Mouse (Mus musculus): ENCODE results near the gene Chka. TPM values are rescaled to one million over a fixed set of nuclear protein-coding genes. Genes with fewer than 3 reads are reported as not detected.

Chka gene
- polyA plus RNA-seq, 1 experiment = 214 TPM

DNA sequence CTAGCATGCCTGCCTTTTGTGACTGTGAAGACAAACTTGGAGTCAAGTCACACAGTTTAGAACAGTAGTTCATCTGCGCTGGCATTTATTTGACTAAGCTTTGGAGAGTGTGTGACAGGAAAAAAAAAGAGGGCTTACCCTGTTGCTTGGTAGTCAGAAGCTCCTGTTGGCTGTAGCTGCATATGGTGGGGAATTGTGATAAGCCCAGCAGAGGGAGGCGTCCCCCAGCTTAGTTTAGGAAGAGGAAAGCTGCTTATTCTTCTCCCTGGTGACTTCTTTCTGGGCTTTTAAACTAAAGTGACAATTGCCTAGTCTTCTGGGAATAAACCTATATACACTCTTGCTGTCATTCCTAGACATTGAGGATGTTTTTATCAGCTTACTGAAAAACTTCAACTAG is 11.1 kb downstream of the Chka start:
- H3K36me3 ChIP-seq (ENCODE audit: control insufficient read depth, insufficient read depth, low read length) = peaks cover 20% of the 10 kb centered on the region
- no peak for TF ChIP-seq CTCF (IDR thresholded peaks at IDR 0.05; ENCODE audit: extremely low read depth, insufficient read length, insufficient replicate concordance, low read depth, low read length)
- TF ChIP-seq POLR2A (IDR thresholded peaks at IDR 0.05; ENCODE audit: low read depth, low read length) = no peak
- no peak overlapping the region for H3K27ac ChIP-seq (ENCODE audit: insufficient read depth, low read depth, low read length)
- H3K4me3 ChIP-seq (ENCODE audit: low read depth, low read length) = no peak overlapping the region
- 0 out of 2 replicates have a peak, but pooled peaks cover 3% of the 10 kb centered on the region for H3K4me1 ChIP-seq (ENCODE audit: control insufficient read depth, insufficient read depth, insufficient read length, low read length)
- H3K27me3 ChIP-seq (ENCODE audit: control insufficient read depth, insufficient read depth, low read length) = no peaks in the 10 kb centered on the region
- WGBS = 69% methylated on average over 2 of the region's 2 CpGs

DNA sequence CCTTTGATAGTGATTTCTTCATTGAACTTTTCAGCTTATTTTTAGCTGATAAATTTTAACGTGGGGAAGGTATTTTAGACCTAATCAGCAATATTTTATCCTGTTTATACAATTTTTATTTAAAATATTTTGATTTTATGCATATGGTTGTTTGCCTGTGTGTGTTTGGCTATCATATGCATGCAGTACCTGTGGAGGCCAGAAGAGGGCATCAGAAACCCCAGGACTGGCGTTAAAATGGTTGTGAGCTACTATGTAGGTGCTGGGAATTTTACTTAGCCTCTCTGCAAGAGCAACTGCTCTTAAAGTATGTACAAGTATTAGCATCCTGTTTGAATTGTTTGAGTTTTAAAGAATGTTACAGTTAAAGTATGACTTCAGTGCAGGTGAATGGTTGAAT is 13.4 kb downstream of the Chka start:
- no peak overlapping the region for H3K27ac ChIP-seq (ENCODE audit: insufficient read depth, low read depth, low read length)
- H3K27me3 ChIP-seq (ENCODE audit: control insufficient read depth, insufficient read depth, low read length) = no peaks in the 10 kb centered on the region
- no peak overlapping the region for H3K4me3 ChIP-seq (ENCODE audit: low read depth, low read length)
- H3K36me3 ChIP-seq (ENCODE audit: control insufficient read depth, insufficient read depth, low read length) = peaks cover 23% of the 10 kb centered on the region
- H3K4me1 ChIP-seq (ENCODE audit: control insufficient read depth, insufficient read depth, insufficient read length, low read length) = peaks cover 5% of the 10 kb centered on the region; the same call in 1 of the 2 replicates
- 74% methylated on average over 2 of the region's 2 CpGs for WGBS
- TF ChIP-seq CTCF (IDR thresholded peaks at IDR 0.05; ENCODE audit: extremely low read depth, insufficient read length, insufficient replicate concordance, low read depth, low read length) = no peak
- TF ChIP-seq POLR2A (IDR thresholded peaks at IDR 0.05; ENCODE audit: low read depth, low read length) = no peak

DNA sequence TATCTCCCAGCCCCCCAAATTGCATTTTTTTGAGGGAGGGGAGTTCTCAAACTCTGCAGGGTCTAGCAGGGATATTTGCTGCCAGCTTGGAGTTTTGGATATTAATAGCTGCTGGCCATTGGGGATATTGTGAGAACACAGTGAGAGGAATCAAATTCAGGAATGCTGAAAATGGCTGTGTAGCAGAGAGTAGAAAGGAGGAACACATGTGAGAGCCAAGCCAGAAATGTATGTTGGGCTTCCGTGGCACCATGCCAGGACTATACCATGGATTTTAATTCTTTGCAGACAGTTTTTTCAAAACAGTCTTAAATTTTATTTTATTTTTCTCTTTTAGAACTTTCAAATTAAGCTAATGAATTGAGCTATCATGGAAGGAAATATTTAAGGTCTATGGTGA is 16.7 kb downstream of the Chka start:
- Histone ChIP-seq H3K36me3 (ENCODE audit: control insufficient read depth, insufficient read depth, low read length) (peaks cover 17% of the 10 kb centered on the region), H3K4me3 (ENCODE audit: low read depth, low read length) (no peak overlapping the region), H3K27me3 (ENCODE audit: control insufficient read depth, insufficient read depth, low read length) (no peaks in the 10 kb centered on the region), H3K27ac (ENCODE audit: insufficient read depth, low read depth, low read length) (no peak overlapping the region), H3K4me1 (ENCODE audit: control insufficient read depth, insufficient read depth, insufficient read length, low read length) (peaks cover 7% of the 10 kb centered on the region; the same call in 1 of the 2 replicates)
- TF ChIP-seq CTCF (IDR thresholded peaks at IDR 0.05; ENCODE audit: extremely low read depth, insufficient read length, insufficient replicate concordance, low read depth, low read length) (no peak), POLR2A (IDR thresholded peaks at IDR 0.05; ENCODE audit: low read depth, low read length) (no peak)
- 89% methylated on average over 1 of the region's 1 CpGs for WGBS

GRCm38 (mm10) chr19:3871468-3871867 is 19.9 kb downstream of the Chka start:
- H3K4me3 ChIP-seq (ENCODE audit: low read depth, low read length) = no peak overlapping the region
- TF ChIP-seq POLR2A (IDR thresholded peaks at IDR 0.05; ENCODE audit: low read depth, low read length) (no peak), CTCF (IDR thresholded peaks at IDR 0.05; ENCODE audit: extremely low read depth, insufficient read length, insufficient replicate concordance, low read depth, low read length) (no peak)
- H3K4me1 ChIP-seq (ENCODE audit: control insufficient read depth, insufficient read depth, insufficient read length, low read length) = peaks cover 10% of the 10 kb centered on the region; the same call in 1 of the 2 replicates
- peaks cover 10% of the 10 kb centered on the region for H3K36me3 ChIP-seq (ENCODE audit: control insufficient read depth, insufficient read depth, low read length)
- H3K27me3 ChIP-seq (ENCODE audit: control insufficient read depth, insufficient read depth, low read length) = no peaks in the 10 kb centered on the region
- H3K27ac ChIP-seq (ENCODE audit: insufficient read depth, low read depth, low read length) = no peak overlapping the region

GRCm38 (mm10) chr19:3872373-3872772 is 20.8 kb downstream of the Chka start:
- no peak overlapping the region for H3K27ac ChIP-seq (ENCODE audit: insufficient read depth, low read depth, low read length)
- peaks cover 10% of the 10 kb centered on the region; the same call in 1 of the 2 replicates for H3K4me1 ChIP-seq (ENCODE audit: control insufficient read depth, insufficient read depth, insufficient read length, low read length)
- H3K27me3 ChIP-seq (ENCODE audit: control insufficient read depth, insufficient read depth, low read length) = no peaks in the 10 kb centered on the region
- H3K36me3 ChIP-seq (ENCODE audit: control insufficient read depth, insufficient read depth, low read length) = peaks cover 8% of the 10 kb centered on the region
- 21% methylated on average over 4 of the region's 4 CpGs for WGBS
- H3K4me3 ChIP-seq (ENCODE audit: low read depth, low read length) = no peak overlapping the region
- no peak for TF ChIP-seq CTCF (IDR thresholded peaks at IDR 0.05; ENCODE audit: extremely low read depth, insufficient read length, insufficient replicate concordance, low read depth, low read length)
- no peak for TF ChIP-seq POLR2A (IDR thresholded peaks at IDR 0.05; ENCODE audit: low read depth, low read length)

- peak overlapping the region; percentile 19 for H3K27ac ChIP-seq (ENCODE audit: insufficient read depth, low read depth, low read length)
- H3K36me3 ChIP-seq (ENCODE audit: control insufficient read depth, insufficient read depth, low read length) = peaks cover 10% of the 10 kb centered on the region
- H3K4me3 ChIP-seq (ENCODE audit: low read depth, low read length) = no peak overlapping the region
- WGBS = 25% methylated on average over 7 of the region's 7 CpGs
- H3K4me1 ChIP-seq (ENCODE audit: control insufficient read depth, insufficient read depth, insufficient read length, low read length) = peaks cover 8% of the 10 kb centered on the region; the same call in 1 of the 2 replicates
- H3K27me3 ChIP-seq (ENCODE audit: control insufficient read depth, insufficient read depth, low read length) = no peaks in the 10 kb centered on the region
- no peak for TF ChIP-seq CTCF (IDR thresholded peaks at IDR 0.05; ENCODE audit: extremely low read depth, insufficient read length, insufficient replicate concordance, low read depth, low read length)
- TF ChIP-seq POLR2A (IDR thresholded peaks at IDR 0.05; ENCODE audit: low read depth, low read length) = no peak
Observed at GRCm38 (mm10) chr19:3875045-3875444, 23.5 kb downstream of the Chka start.

GRCm38 (mm10) chr19:3880054-3880848 is 28.7 kb downstream of the Chka start:
- no peak overlapping the region for H3K27ac ChIP-seq (ENCODE audit: insufficient read depth, low read depth, low read length)
- no peak for TF ChIP-seq POLR2A (IDR thresholded peaks at IDR 0.05; ENCODE audit: low read depth, low read length)
- TF ChIP-seq CTCF (IDR thresholded peaks at IDR 0.05; ENCODE audit: extremely low read depth, insufficient read length, insufficient replicate concordance, low read depth, low read length) = no peak
- 61% methylated on average over 6 of the region's 6 CpGs for WGBS

More at GRCm38 (mm10) chr19:3880054-3880848, 28.7 kb downstream of the Chka start:
- H3K27me3 ChIP-seq (ENCODE audit: control insufficient read depth, insufficient read depth, low read length) = no peaks in the 10 kb centered on the region
- no peak overlapping the region for H3K4me3 ChIP-seq (ENCODE audit: low read depth, low read length)
- no peaks in the 10 kb centered on the region for H3K4me1 ChIP-seq (ENCODE audit: control insufficient read depth, insufficient read depth, insufficient read length, low read length)
- H3K36me3 ChIP-seq (ENCODE audit: control insufficient read depth, insufficient read depth, low read length) = peaks cover 25% of the 10 kb centered on the region

Measured in small intestine, adult 2 months (tissue).